Mouse (Mus musculus) stomach, postnatal 0 days (tissue): ENCODE measurements around the gene Scd3.

ENCODE experiments used
- CTCF ChIP-seq: IDR thresholded peaks from 2 replicates; pipeline ENCODE4 v1.5.1; 2016; ENCODE audit warnings: antibody characterized with exemption, low read depth, mild to moderate bottlenecking, moderate library complexity
- EP300 ChIP-seq: optimal IDR thresholded peaks from 2 replicates; pipeline ENCODE3; 2016; ENCODE audit warnings: antibody characterized with exemption

DNA sequence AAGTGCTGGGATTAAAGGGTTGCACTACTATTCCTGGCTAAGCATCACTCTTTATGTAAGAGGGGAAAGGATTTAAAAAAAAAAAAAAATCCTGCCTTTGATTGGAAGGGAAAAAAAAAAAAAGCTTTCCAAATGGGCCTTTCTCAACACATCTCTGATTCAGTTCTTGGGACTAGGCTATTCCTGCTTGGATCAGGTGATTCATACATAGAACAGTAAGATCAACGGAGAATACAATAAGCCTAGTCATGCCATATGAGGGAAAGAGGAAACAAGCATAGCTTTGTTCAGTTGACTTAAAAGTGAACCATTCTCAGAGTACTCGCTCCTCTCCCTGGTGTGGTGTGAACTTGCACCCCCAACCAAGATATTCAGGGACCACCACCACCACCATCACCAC is 35.8 kb downstream of the Scd3 start:
- TF ChIP-seq CTCF (no peak), EP300 (no peak)
